Mouse (Mus musculus) spleen, postnatal 4 days (tissue): Measurements from ENCODE around the gene Fam167b.
"Not testable (repeated sequence)": the region's sequence is repeated elsewhere in the genome, so short reads cannot be mapped to it uniquely, and the experiment has no call there.

Source experiments
- DNase-seq, 2 experiments: peaks; one replicate each; pipeline ENCODE4 v3.0.0; 2022; ENCODE audit warnings: low spot score in 2 of 2

Gene Fam167b

GRCm38 (mm10) chr4:129561184-129561583 is 17.2 kb downstream of the Fam167b start:
- DNase-seq, result no peak

DNA sequence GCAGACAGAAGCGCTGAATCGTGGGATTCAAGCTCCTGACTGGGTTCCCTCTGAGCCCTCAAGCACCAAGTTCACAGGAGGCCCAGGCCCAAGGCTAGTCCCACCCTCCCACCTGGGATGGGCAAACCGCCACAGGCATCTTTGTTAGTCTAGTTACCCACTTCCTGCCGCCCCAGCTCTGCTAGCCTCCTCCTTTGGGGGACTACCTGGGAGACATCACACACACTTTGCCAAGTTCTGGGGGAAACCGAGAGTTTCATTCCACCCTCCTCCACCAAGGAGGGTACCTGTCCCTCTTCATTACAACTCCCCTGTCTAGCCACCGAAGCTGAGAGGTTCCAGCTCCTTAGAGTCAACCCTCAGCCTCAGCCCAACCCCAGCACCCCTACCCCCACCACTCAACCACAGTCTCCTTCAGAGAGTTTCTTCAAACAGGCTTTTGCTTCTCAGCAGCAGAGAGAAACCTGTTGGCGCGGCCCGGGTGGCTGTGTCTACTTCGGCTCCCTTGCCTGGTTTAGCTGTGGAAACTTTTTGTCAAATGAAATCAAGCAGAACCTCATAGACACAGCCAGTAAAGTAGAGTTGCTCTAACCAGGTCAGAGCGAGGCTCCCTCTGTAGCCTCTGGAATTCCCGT is 19.9 kb downstream of the Fam167b start:
- DNase-seq, result peak; percentile 39 to 71

DNA sequence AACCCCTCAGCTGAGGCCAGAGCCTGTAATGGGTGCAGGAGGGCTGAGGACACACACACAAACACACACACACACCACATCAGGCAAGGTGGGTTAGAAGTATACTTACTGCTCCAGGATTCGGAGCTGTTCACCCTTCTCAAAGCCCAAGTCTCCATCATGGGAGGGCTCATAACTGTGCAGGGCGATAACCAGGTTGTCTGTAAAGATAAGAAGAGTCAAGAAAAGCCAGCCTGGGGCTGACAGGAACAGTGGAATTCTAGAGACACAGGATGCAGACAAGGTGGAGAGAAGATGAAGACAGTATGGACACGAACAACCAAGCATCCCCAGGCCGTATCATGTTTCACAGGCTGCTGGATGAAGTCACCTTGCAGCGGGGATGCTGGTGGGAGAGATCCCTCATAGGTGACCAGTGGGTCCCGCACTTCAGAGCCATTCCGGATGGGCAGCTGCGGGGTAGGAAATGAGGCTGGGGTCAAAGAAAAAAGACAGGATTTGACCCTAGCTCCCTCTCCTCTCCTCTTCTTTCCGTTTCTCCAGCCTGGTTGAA is 21.0 kb downstream of the Fam167b start:
- DNase-seq, result peak; percentile 47 to 67

DNA sequence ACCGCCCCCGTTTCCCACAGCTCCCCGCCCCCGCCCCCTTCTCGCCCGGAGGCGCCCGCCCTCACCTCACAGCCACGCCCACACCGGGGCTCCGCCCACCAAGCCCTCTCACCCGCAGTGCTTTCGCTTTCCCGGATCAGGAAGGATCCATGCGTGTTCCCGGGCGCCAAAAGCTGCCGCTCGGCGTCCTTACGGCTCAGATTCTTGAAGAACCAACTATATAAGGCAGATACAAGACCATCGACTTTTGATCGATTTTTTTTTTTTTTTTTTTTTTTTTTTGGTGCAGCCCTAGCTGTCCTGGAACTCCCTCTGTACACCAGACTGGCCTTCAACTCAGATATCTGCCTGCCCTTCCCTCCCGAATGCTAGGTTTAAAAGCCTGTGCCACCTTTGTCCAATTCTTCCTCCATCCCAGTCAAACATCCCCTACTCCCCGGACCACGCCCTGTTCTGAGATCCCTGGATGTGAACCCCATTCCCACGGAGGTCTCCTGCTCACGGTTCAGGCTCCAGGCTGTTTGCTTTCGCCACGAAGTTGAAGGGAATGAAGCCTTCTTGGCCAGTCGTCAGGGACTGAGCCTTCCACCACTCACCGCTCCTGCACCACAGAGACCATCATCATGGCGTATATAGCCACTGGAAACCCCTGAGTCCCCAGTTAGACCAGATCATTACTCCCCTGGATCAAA is 21.7 kb downstream of the Fam167b start:
- peak; percentile 91 to 95 for DNase-seq

DNA sequence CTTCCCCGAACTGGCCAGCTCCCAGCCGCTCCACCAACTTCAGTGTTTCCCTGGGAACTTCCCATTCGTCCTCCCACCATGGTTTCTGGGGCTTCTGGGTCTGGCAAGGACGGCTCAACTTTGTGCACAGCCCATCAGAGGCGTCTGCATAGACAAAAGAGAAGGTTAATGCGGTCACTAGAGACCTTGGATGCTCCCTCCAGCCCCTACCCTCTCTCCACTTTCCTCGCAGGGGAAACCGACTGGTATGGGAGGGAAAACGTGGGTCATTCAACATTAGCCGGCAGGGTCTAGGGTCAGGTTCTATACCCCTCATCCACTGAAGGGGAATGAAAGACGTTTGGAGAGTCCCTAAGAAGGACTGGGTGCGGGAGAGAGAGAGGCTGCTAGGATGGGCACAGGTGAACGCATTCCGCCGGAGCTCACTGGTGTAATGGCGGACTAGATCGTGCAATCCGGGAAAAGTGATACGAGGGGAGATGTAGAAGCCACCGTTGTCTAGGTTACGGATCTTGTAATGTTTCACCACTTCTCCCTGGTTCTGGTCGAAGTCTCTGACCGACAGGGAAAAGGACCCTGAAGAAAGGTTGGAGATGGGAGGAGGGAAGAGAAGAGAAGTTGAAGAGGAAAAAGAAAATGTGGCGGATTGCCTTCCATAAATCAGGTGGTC is 22.4 kb downstream of the Fam167b start:
- DNase-seq, result peak; percentile 21 to 69

DNA sequence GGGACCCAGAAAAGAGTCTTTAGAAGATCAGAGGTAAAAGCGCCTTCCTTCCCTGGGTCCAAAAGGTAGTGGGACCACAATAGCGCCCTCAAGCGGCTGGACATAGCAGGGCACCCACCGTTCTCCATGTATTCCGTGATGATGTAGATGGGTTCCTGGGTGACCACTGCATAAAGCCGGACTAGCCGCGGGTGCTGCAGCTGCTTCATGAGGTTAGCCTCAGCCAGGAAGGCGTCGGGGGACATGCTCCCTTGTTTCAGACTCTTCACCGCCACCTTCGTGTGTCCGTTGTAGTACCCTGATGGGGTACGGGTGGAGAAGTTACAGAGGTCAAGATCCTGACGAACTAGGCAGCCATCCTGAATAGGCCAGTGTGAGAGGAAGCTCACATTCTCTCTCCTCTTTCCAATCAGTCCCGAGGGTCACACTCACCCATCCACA is 22.9 kb downstream of the Fam167b start:
- peak; percentile 71 to 88 for DNase-seq

- not testable (repeated sequence) for DNase-seq
Observed at GRCm38 (mm10) chr4:129554512-129554911, 23.8 kb downstream of the Fam167b start.

- DNase-seq, result no peak
Observed at GRCm38 (mm10) chr4:129550295-129550694, 28.1 kb downstream of the Fam167b start.

DNA sequence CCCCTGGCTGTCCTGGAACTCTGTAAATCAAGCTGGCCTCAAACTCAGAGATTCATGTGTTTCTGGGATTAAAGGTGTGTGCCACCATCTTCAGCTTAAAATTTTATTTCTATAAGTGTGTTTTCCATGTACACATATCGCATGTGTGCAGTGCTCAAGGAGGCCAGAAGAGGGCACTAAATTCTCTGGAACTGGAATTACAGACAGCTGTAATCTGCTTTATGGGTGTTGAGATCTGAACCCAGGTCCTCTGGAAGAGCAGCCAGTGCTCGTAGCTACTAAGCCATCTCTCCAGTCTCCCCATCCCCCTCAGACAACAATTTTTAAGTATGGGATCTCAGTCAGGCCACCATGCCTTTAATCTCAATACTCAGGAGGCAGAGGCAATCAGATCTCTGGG is 29.0 kb downstream of the Fam167b start:
- DNase-seq, result peak; percentile 58 to 78

DNA sequence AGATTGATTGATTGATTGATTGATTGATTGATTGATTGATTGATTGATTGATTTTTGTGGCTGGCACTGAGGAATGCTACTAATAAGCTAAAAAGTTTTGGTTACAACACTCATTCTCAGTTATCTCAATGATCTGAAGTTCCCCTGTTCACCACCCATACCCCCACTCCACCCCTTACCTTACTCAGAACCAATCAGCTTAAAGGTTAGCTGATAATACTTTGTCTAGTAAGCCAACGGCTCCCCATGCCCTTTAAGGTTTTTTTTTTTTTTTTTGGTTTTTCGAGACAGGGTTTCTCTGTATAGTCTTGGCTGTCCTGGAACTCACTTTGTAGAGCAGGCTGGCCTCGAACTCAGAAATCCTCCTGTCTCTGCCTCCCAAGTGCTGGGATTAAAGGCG is 30.7 kb downstream of the Fam167b start:
- DNase-seq, result not testable (repeated sequence)

- DNase-seq, result no peak
Observed at GRCm38 (mm10) chr4:129544106-129544505, 34.2 kb downstream of the Fam167b start.

- DNase-seq, result peak; percentile 98 to 99
Observed at GRCm38 (mm10) chr4:129542592-129543141, 35.7 kb downstream of the Fam167b start, which contains the start of gene Hdac1. Hdac1 (minus strand) TSS chr4:129542713.

GRCm38 (mm10) chr4:129541868-129542591 is 36.3 kb downstream of the Fam167b start:
- DNase-seq, result peak; percentile 31 to 73

- peak; percentile 63 to 81 for DNase-seq
Observed at GRCm38 (mm10) chr4:129540012-129540411, 38.3 kb downstream of the Fam167b start.

DNA sequence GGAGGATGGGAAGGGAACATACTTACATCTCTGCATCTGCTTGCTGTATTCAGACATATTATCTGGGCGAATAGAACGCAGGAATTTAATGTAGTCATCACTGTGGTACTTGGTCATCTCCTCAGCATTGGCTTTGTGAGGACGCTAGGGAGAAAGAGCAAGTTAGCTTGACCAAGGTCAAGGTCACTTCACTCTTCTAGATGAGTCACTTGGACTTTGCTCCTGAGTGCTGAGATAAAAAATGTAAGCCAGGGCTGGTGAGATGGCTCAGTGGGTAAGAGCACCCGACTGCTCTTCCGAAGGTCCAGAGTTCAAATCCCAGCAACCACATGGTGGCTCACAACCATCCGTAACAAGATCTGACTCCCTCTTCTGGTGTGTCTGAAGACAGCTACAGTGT is 49.4 kb downstream of the Fam167b start:
- DNase-seq, result not testable (repeated sequence)
